Comparison of ENCODE assay signal across 13 mouse cellular contexts in the genomic region with DNA sequence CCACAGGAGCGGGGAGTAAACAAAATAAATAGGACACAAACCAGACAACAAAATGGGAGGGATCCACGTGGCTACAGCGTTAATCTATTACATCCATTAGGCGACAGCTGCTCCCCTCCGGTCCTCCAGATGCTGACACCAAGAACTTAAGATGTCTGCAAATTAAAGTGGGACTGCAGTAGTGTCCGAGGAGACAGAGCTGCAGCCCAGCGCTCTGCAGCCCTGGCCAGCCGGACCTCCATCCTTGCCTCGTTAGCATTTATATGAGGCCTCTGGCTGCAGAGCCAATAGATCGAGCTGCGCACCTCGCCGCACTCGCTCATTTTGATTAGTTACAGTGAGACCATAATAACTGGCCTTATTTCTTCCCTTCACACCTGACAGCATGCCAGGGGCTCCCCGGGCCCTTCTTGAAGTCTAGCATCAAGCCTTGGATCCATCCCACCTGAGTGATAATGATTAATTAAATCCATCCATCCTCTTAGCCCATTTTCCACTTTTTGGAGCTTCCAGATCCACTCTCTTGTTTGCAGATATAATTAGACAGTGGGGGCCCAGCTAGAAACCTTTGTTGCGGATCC.
"Had no signal": no experiment of that assay in that cellular context is flagged by ENCODE, and none has a peak within 500 bp of the region (broad histone marks: within the 10 kb centered on the region; RNA-seq: fewer than 3 reads in every experiment).

No protein-coding gene starts in this region.

- H3K4me3 ChIP-seq: intestine, embryonic 15.5 days; limb, embryonic 15.5 days; liver, embryonic 12.5 days; myocyte had no signal

- H3K27ac ChIP-seq: intestine, embryonic 15.5 days; limb, embryonic 15.5 days; liver, embryonic 12.5 days had no signal

- ATAC-seq: intestine, embryonic 15.5 days; liver, embryonic 12.5 days had no signal

- H3K9ac ChIP-seq: intestine, embryonic 15.5 days; limb, embryonic 15.5 days; liver, embryonic 12.5 days; lung, embryonic 14.5 days had no signal

- H3K27me3 ChIP-seq: intestine, embryonic 15.5 days; liver, embryonic 12.5 days had no signal

- H3K36me3 ChIP-seq: intestine, embryonic 15.5 days; limb, embryonic 15.5 days; liver, embryonic 12.5 days had no signal

- H3K4me1 ChIP-seq: intestine, embryonic 15.5 days had no signal

- H3K4me2 ChIP-seq: intestine, embryonic 15.5 days; limb, embryonic 15.5 days; liver, embryonic 12.5 days; lung, embryonic 14.5 days had no signal

- DNase-seq: kidney, adult 18-20 months; kidney, postnatal 14 days; lung, embryonic 14.5 days; lung, postnatal 10 days; lung, postnatal 4 days; right cerebral cortex, postnatal 4 days; spleen, adult 18-20 months; thymus, adult 18-20 months; thymus, postnatal 14 days had no signal

- H3K9me3 ChIP-seq: intestine, embryonic 15.5 days; limb, embryonic 15.5 days; liver, embryonic 12.5 days had no signal
